Mouse (Mus musculus) G1E (cell line): ENCODE data around the gene Suz12. TPM values are rescaled to one million over a fixed set of nuclear protein-coding genes. Genes with fewer than 3 reads are reported as not detected.

Experiments used
- ATAC-seq: 2 replicates; pipeline ENCODE4 v1.8.0; 2016; ENCODE audit warnings: mild to moderate bottlenecking; ENCODE audit not compliant: insufficient number of reproducible peaks, poor library complexity, low FRiP score, severe bottlenecking; ENCODE audit errors: extremely low read depth
- DNase-seq: peaks from one replicate; pipeline ENCODE4 v3.0.0; 2012; ENCODE audit warnings: low spot score
- H3K27me3 ChIP-seq: 2 replicates; pipeline ENCODE4 v1.6.1; 2012; ENCODE audit warnings: mild to moderate bottlenecking, low read length, inconsistent platforms; ENCODE audit not compliant: insufficient read depth
- H3K36me3 ChIP-seq: replicated peaks from 2 replicates; pipeline ENCODE3; 2012; ENCODE audit warnings: mild to moderate bottlenecking, inconsistent platforms
- H3K4me1 ChIP-seq: 2 replicates; pipeline ENCODE4 v1.6.1; 2012; ENCODE audit warnings: low read depth, low read length, inconsistent platforms, mixed read lengths; ENCODE audit not compliant: insufficient read depth
- H3K4me3 ChIP-seq: 2 replicates; pipeline ENCODE4 v1.5.1; 2012; ENCODE audit warnings: low read depth, mild to moderate bottlenecking, inconsistent platforms, low read length, moderate library complexity, mixed read lengths
- H3K9me3 ChIP-seq: replicated peaks from 2 replicates; pipeline ENCODE4 v1.6.1; 2012; ENCODE audit warnings: inconsistent platforms
- CTCF ChIP-seq: IDR thresholded peaks from 2 replicates; pipeline ENCODE4 v1.5.1; 2012; ENCODE audit warnings: low read depth, low read length, inconsistent platforms, mixed read lengths
- GATA1 ChIP-seq: IDR thresholded peaks from 2 replicates; pipeline ENCODE4 v1.6.1; 2012; ENCODE audit warnings: borderline replicate concordance, low read length, inconsistent platforms, mixed read lengths
- GATA2 ChIP-seq: IDR thresholded peaks from 2 replicates; pipeline ENCODE4 v1.6.1; 2012; ENCODE audit warnings: low read depth, low read length, inconsistent platforms, borderline replicate concordance
- POLR2AphosphoS5 ChIP-seq: IDR thresholded peaks from 2 replicates; pipeline ENCODE4 v1.6.1; 2012; ENCODE audit warnings: low read depth, low read length, inconsistent platforms; ENCODE audit not compliant: insufficient replicate concordance
- TAL1 ChIP-seq: conservative IDR thresholded peaks from 2 replicates; pipeline ENCODE4 v1.6.1; 2012; ENCODE audit warnings: low read depth, low read length, inconsistent platforms, mixed read lengths
- polyA plus RNA-seq: library from polyadenylated mRNA; stranded (reverse); fragments of >175 nt; gene quantifications from 2 replicates; pipeline ENCODE4 v1.2.3, GENCODE M21; 2012
- total RNA-seq, 2 experiments: library from RNA; stranded (forward) in 1 of 2; stranded (reverse) in 1 of 2; fragments of 200-1000 nt in 1 of 2; fragments of >200 nt in 1 of 2; fragmentation: Nextera tagmentation in 1 of 2; gene quantifications; 2 replicates each; pipeline ENCODE4 v1.2.3; 2014 to 2017

Suz12 gene
- total and polyA plus RNA-seq, 3 experiments: 43.7 to 300 (median 131) TPM

DNA sequence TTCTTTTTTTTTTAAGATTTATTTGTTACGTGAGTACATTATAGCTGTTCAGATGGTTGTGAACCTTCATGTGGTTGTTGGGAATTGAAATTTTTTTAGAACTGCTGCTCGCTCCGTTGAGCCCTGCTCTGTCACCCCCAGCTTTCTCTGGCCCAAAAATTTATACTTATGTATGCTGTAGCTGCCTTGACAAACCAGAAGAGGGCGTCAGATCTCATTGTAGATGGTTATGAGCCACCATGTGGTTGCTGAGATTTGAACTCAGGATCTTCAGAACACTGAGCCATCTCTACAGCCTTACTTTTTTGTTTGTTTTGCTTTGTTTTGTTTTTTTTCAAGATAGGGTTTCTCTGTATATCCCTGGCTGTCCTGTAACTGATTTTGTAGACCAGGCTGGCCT, 28.4 kb downstream of the Suz12 start:
- H3K9me3 ChIP-seq: no peaks in the 10 kb centered on the region
- ATAC-seq (no peak), DNase-seq (no peak)
- H3K27me3 ChIP-seq: no peaks in the 10 kb centered on the region
- H3K36me3 ChIP-seq: peaks cover 90% of the 10 kb centered on the region
- H3K4me1 ChIP-seq: no peaks in the 10 kb centered on the region
- no peak overlapping the region for H3K4me3 ChIP-seq
- TF ChIP-seq GATA2: no peak
- no peak for TF ChIP-seq TAL1
- TF ChIP-seq CTCF: no peak
- no peak for TF ChIP-seq GATA1
- no peak for TF ChIP-seq POLR2AphosphoS5

- H3K9me3 ChIP-seq: no peaks in the 10 kb centered on the region
- no peaks in the 10 kb centered on the region for H3K4me1 ChIP-seq
- H3K4me3 ChIP-seq: no peak overlapping the region
- no peaks in the 10 kb centered on the region for H3K27me3 ChIP-seq
- peaks cover 42% of the 10 kb centered on the region for H3K36me3 ChIP-seq
- no peak for ATAC-seq
- no peak for DNase-seq
- TF ChIP-seq GATA2 (no peak), CTCF (no peak), GATA1 (no peak), POLR2AphosphoS5 (no peak), TAL1 (no peak)
Measured at GRCm38 (mm10) chr11:80037495-80037894, 44.6 kb downstream of the Suz12 start.

GRCm38 (mm10) chr11:80042615-80043418, 49.9 kb downstream of the Suz12 start:
- no peak for ATAC-seq
- peaks cover 51% of the 10 kb centered on the region for H3K36me3 ChIP-seq
- H3K4me3 ChIP-seq: no peak overlapping the region
- no peaks in the 10 kb centered on the region for H3K27me3 ChIP-seq
- H3K4me1 ChIP-seq: 0 out of 2 replicates have a peak, but pooled peaks cover 2% of the 10 kb centered on the region
- TF ChIP-seq CTCF: peak; percentile 40; the same call in 1 of the 2 replicates
- TF ChIP-seq GATA2: no peak
- H3K9me3 ChIP-seq: no peaks in the 10 kb centered on the region
- DNase-seq: peak; percentile 6

DNA sequence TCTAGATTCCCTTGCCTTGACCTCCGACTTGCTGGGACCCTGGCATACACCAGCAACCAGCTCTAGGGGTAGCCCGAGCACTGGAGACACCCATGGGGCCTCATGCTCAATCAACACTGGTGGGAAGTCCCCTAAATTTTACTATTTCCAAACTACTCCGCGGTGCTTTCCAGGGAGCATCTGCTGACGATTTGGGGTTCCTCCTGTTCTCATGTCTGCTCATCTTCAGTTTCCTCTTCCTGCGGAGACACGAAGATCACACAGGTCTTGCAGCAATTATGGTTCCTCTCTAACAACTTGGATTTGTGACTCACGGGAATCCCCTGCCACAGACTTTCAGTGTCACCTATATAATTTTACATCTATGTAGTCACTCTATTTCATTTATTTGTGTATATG, 50.5 kb downstream of the Suz12 start:
- TF ChIP-seq GATA2 (no peak), GATA1 (no peak), POLR2AphosphoS5 (no peak; the same call in 1 of the 2 replicates), TAL1 (no peak), CTCF (no peak)
- no peaks in the 10 kb centered on the region for H3K27me3 ChIP-seq
- ATAC-seq (no peak), DNase-seq (no peak)
- H3K4me1 ChIP-seq: 0 out of 2 replicates have a peak, but pooled peaks cover 2% of the 10 kb centered on the region
- H3K36me3 ChIP-seq: peaks cover 57% of the 10 kb centered on the region
- H3K9me3 ChIP-seq: no peaks in the 10 kb centered on the region
- no peak overlapping the region for H3K4me3 ChIP-seq

GRCm38 (mm10) chr11:80046856-80047255, 54.0 kb downstream of the Suz12 start:
- DNase-seq (no peak), ATAC-seq (no peak)
- H3K4me3 ChIP-seq: no peak overlapping the region
- peaks cover 5% of the 10 kb centered on the region; the same call in 1 of the 2 replicates for H3K4me1 ChIP-seq
- H3K27me3 ChIP-seq: no peaks in the 10 kb centered on the region
- H3K36me3 ChIP-seq: peaks cover 84% of the 10 kb centered on the region
- no peaks in the 10 kb centered on the region for H3K9me3 ChIP-seq
- no peak for TF ChIP-seq CTCF
- no peak for TF ChIP-seq POLR2AphosphoS5
- TF ChIP-seq TAL1: no peak
- TF ChIP-seq GATA2: no peak
- no peak for TF ChIP-seq GATA1

DNA sequence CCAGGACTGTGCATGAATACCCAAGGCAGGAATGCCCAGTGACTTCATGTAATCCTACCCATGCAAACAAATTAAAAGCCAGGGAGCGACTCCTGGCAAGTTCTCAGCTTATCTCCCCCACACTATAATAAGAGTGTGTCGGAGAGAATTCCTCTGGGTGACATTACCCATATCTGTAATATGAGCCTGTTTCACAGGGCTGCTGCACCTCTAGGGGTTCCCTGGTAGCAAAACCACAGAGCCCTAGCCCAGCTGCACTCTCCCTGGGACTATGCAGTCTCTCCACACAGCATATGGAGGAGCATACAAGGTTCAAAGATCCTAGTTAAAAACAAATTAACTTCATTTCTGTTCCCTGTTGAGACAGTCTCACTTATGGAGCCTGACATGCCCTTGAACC, 57.2 kb downstream of the Suz12 start:
- ATAC-seq (no peak), DNase-seq (no peak)
- peaks cover 17% of the 10 kb centered on the region for H3K4me1 ChIP-seq
- H3K9me3 ChIP-seq: no peaks in the 10 kb centered on the region
- H3K36me3 ChIP-seq: peaks cover 88% of the 10 kb centered on the region
- TF ChIP-seq POLR2AphosphoS5 (no peak), GATA2 (no peak), CTCF (no peak)
- H3K4me3 ChIP-seq: no peak overlapping the region
- H3K27me3 ChIP-seq: no peaks in the 10 kb centered on the region
